Mouse (Mus musculus): Measurements from ENCODE around the gene Cradd. TPM values are rescaled to one million over a fixed set of nuclear protein-coding genes. Genes with fewer than 3 reads are reported as not detected.

The Cradd gene
- polyA plus RNA-seq, 1 experiment from 2014 or later = 16.0 TPM

DNA sequence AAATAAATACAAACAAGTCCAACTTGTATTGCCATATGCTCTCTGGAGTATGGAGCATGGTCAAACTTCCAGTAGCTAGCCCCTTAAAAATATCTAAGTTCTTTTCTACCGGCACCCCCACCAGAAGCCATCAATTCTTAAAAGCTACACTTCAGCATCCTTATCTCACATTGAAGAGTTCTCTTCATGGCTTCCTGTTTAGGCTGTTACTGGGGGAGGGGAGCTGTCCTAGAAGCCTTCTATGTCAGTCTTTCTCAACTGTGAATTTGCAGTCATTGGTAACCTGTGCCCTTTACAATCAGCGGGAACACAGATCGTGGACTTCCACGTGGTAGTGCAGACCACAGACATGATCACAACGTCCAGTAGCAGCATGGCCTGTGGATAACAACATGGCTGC, 31.7 kb downstream of the Cradd start:
- Histone ChIP-seq H3K36me3 (ENCODE audit: control insufficient read depth, insufficient read depth, low read length) (no peaks in the 10 kb centered on the region), H3K27ac (ENCODE audit: low read depth, low read length) (no peak overlapping the region), H3K9ac (ENCODE audit: low read depth, low read length) (no peak overlapping the region), H3K27me3 (ENCODE audit: control insufficient read depth, insufficient read depth, low read length) (no peaks in the 10 kb centered on the region), H3K4me2 (replicated peaks; ENCODE audit: low read depth, low read length) (no peak overlapping the region), H3K9me3 (ENCODE audit: control insufficient read depth, low read length) (no peaks in the 10 kb centered on the region), H3K4me3 (ENCODE audit: low read depth, low read length) (no peak overlapping the region), H3K4me1 (replicated peaks; ENCODE audit: control insufficient read depth, insufficient read depth, low read length) (no peaks in the 10 kb centered on the region)
- DNase-seq (ENCODE audit: low spot score) (no peak), ATAC-seq (ENCODE audit: low FRiP score) (no peak)
- WGBS = 93% methylated on average over 5 of the region's 5 CpGs

- Histone ChIP-seq H3K27me3 (ENCODE audit: control insufficient read depth, insufficient read depth, low read length) (no peaks in the 10 kb centered on the region), H3K9me3 (ENCODE audit: control insufficient read depth, low read length) (no peaks in the 10 kb centered on the region), H3K4me1 (replicated peaks; ENCODE audit: control insufficient read depth, insufficient read depth, low read length) (no peaks in the 10 kb centered on the region), H3K4me3 (ENCODE audit: low read depth, low read length) (no peak overlapping the region), H3K4me2 (replicated peaks; ENCODE audit: low read depth, low read length) (no peak overlapping the region), H3K27ac (ENCODE audit: low read depth, low read length) (no peak overlapping the region), H3K36me3 (ENCODE audit: control insufficient read depth, insufficient read depth, low read length) (no peaks in the 10 kb centered on the region), H3K9ac (ENCODE audit: low read depth, low read length) (no peak overlapping the region)
- ATAC-seq (ENCODE audit: low FRiP score) (no peak), DNase-seq (ENCODE audit: low spot score) (no peak)
- 86% methylated on average over 13 of the region's 13 CpGs for WGBS
Observed at GRCm38 (mm10) chr10:95291133-95291876, 32.6 kb downstream of the Cradd start.

GRCm38 (mm10) chr10:95289819-95290218, 34.1 kb downstream of the Cradd start:
- Histone ChIP-seq H3K4me1 (replicated peaks; ENCODE audit: control insufficient read depth, insufficient read depth, low read length) (no peaks in the 10 kb centered on the region), H3K4me2 (replicated peaks; ENCODE audit: low read depth, low read length) (no peak overlapping the region), H3K9me3 (ENCODE audit: control insufficient read depth, low read length) (no peaks in the 10 kb centered on the region), H3K36me3 (ENCODE audit: control insufficient read depth, insufficient read depth, low read length) (no peaks in the 10 kb centered on the region), H3K4me3 (ENCODE audit: low read depth, low read length) (no peak overlapping the region), H3K9ac (ENCODE audit: low read depth, low read length) (no peak overlapping the region), H3K27me3 (ENCODE audit: control insufficient read depth, insufficient read depth, low read length) (no peaks in the 10 kb centered on the region), H3K27ac (ENCODE audit: low read depth, low read length) (no peak overlapping the region)
- ATAC-seq (ENCODE audit: low FRiP score) (no peak), DNase-seq (ENCODE audit: low spot score) (no peak)
- 84% methylated on average over 8 of the region's 8 CpGs for whole genome bisulfite sequencing

GRCm38 (mm10) chr10:95288206-95288605, 35.7 kb downstream of the Cradd start:
- WGBS = 88% methylated on average over 4 of the region's 4 CpGs
- DNase-seq (ENCODE audit: low spot score) = no peak
- Histone ChIP-seq H3K4me2 (replicated peaks; ENCODE audit: low read depth, low read length) (no peak overlapping the region), H3K27ac (ENCODE audit: low read depth, low read length) (no peak overlapping the region), H3K36me3 (ENCODE audit: control insufficient read depth, insufficient read depth, low read length) (no peaks in the 10 kb centered on the region), H3K27me3 (ENCODE audit: control insufficient read depth, insufficient read depth, low read length) (no peaks in the 10 kb centered on the region), H3K9me3 (ENCODE audit: control insufficient read depth, low read length) (no peaks in the 10 kb centered on the region), H3K4me1 (replicated peaks; ENCODE audit: control insufficient read depth, insufficient read depth, low read length) (no peaks in the 10 kb centered on the region), H3K9ac (ENCODE audit: low read depth, low read length) (no peak overlapping the region), H3K4me3 (ENCODE audit: low read depth, low read length) (no peak overlapping the region)
- no peak for ATAC-seq (ENCODE audit: low FRiP score)

- no peaks in the 10 kb centered on the region for H3K9me3 ChIP-seq (ENCODE audit: control insufficient read depth, low read length)
- no peaks in the 10 kb centered on the region for H3K4me1 ChIP-seq (replicated peaks; ENCODE audit: control insufficient read depth, insufficient read depth, low read length)
Observed at GRCm38 (mm10) chr10:95287351-95287750, 36.6 kb downstream of the Cradd start.

GRCm38 (mm10) chr10:95283434-95283833, 40.5 kb downstream of the Cradd start:
- no peak overlapping the region for H3K4me2 ChIP-seq (replicated peaks; ENCODE audit: low read depth, low read length)
- H3K36me3 ChIP-seq (ENCODE audit: control insufficient read depth, insufficient read depth, low read length) = no peaks in the 10 kb centered on the region
- no peak overlapping the region for H3K9ac ChIP-seq (ENCODE audit: low read depth, low read length)
- no peak overlapping the region for H3K27ac ChIP-seq (ENCODE audit: low read depth, low read length)
- H3K27me3 ChIP-seq (ENCODE audit: control insufficient read depth, insufficient read depth, low read length) = no peaks in the 10 kb centered on the region
- DNase-seq (ENCODE audit: low spot score) (no peak), ATAC-seq (ENCODE audit: low FRiP score) (no peak)
- H3K4me1 ChIP-seq (replicated peaks; ENCODE audit: control insufficient read depth, insufficient read depth, low read length) = no peaks in the 10 kb centered on the region
- no peaks in the 10 kb centered on the region for H3K9me3 ChIP-seq (ENCODE audit: control insufficient read depth, low read length)
- 90% methylated on average over 12 of the region's 12 CpGs for WGBS
- no peak overlapping the region for H3K4me3 ChIP-seq (ENCODE audit: low read depth, low read length)

More at GRCm38 (mm10) chr10:95287351-95287750, 36.6 kb downstream of the Cradd start:
- Histone ChIP-seq H3K4me2 (replicated peaks; ENCODE audit: low read depth, low read length) (no peak overlapping the region), H3K27me3 (ENCODE audit: control insufficient read depth, insufficient read depth, low read length) (no peaks in the 10 kb centered on the region), H3K36me3 (ENCODE audit: control insufficient read depth, insufficient read depth, low read length) (no peaks in the 10 kb centered on the region), H3K9ac (ENCODE audit: low read depth, low read length) (no peak overlapping the region), H3K27ac (ENCODE audit: low read depth, low read length) (no peak overlapping the region), H3K4me3 (ENCODE audit: low read depth, low read length) (no peak overlapping the region)
- ATAC-seq (ENCODE audit: low FRiP score) (no peak), DNase-seq (ENCODE audit: low spot score) (no peak)
- 86% methylated on average over 8 of the region's 8 CpGs for WGBS

- Histone ChIP-seq H3K4me3 (ENCODE audit: low read depth, low read length) (no peak overlapping the region), H3K4me2 (replicated peaks; ENCODE audit: low read depth, low read length) (no peak overlapping the region), H3K9ac (ENCODE audit: low read depth, low read length) (no peak overlapping the region), H3K27me3 (ENCODE audit: control insufficient read depth, insufficient read depth, low read length) (no peaks in the 10 kb centered on the region), H3K27ac (ENCODE audit: low read depth, low read length) (no peak overlapping the region), H3K36me3 (ENCODE audit: control insufficient read depth, insufficient read depth, low read length) (no peaks in the 10 kb centered on the region), H3K9me3 (ENCODE audit: control insufficient read depth, low read length) (no peaks in the 10 kb centered on the region), H3K4me1 (replicated peaks; ENCODE audit: control insufficient read depth, insufficient read depth, low read length) (no peaks in the 10 kb centered on the region)
- 85% methylated on average over 3 of the region's 3 CpGs for WGBS
- DNase-seq (ENCODE audit: low spot score) (no peak), ATAC-seq (ENCODE audit: low FRiP score) (no peak)
Observed at GRCm38 (mm10) chr10:95281996-95282395, 41.9 kb downstream of the Cradd start.

DNA sequence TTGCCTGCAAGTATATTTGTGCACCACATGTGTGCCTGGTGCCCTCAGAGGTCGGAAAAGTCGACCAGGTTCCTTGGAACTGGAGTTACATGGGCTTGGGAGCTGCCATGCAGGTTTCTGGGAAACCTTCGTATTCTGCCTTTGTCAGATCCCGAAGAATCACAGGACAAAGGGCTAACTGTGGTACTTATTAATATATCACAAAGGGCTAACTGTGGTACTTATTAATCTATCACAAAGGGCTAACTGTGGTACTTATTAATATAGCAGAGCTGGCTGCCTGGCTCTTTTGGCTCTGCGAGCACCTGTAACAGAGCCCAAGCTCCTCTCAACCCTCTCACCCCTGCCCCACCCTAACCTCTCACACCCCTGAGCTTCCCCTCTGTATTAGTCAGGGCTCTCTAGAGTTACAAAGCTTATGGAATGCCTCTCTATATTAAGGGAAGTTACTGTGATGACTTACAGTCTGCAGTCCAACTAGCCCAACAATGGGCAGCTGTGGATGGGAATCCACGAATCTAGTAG, 42.4 kb downstream of the Cradd start:
- no peak overlapping the region for H3K9ac ChIP-seq (ENCODE audit: low read depth, low read length)
- ATAC-seq (ENCODE audit: low FRiP score) (no peak), DNase-seq (ENCODE audit: low spot score) (no peak)
- H3K4me3 ChIP-seq (ENCODE audit: low read depth, low read length) = no peak overlapping the region
- no peak overlapping the region for H3K4me2 ChIP-seq (replicated peaks; ENCODE audit: low read depth, low read length)
- H3K9me3 ChIP-seq (ENCODE audit: control insufficient read depth, low read length) = no peaks in the 10 kb centered on the region
- WGBS = 86% methylated on average over 6 of the region's 6 CpGs
- H3K27ac ChIP-seq (ENCODE audit: low read depth, low read length) = no peak overlapping the region
- no peaks in the 10 kb centered on the region for H3K36me3 ChIP-seq (ENCODE audit: control insufficient read depth, insufficient read depth, low read length)
- H3K27me3 ChIP-seq (ENCODE audit: control insufficient read depth, insufficient read depth, low read length) = no peaks in the 10 kb centered on the region
- H3K4me1 ChIP-seq (replicated peaks; ENCODE audit: control insufficient read depth, insufficient read depth, low read length) = no peaks in the 10 kb centered on the region

DNA sequence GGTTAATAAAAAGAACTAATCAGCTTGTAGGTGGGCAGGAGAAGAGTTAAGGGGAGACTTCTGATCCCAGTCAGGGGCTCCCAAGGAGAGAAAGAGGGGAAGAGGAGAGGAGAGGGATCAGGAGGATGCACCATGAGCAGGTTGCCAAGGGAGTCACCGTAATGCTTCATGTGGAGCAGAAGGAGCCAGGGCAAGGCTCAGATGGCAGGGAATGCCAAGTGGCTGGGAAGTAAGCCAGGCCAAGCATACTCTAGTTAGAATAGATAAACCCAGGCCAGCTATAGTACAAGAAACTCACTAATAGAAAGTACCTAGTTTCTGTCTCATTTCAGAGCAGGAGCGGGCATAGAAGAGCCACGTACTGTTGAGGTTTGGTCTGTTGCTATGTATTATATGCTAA, 43.6 kb downstream of the Cradd start:
- Histone ChIP-seq H3K9ac (ENCODE audit: low read depth, low read length) (no peak overlapping the region), H3K4me2 (replicated peaks; ENCODE audit: low read depth, low read length) (no peak overlapping the region), H3K36me3 (ENCODE audit: control insufficient read depth, insufficient read depth, low read length) (no peaks in the 10 kb centered on the region), H3K9me3 (ENCODE audit: control insufficient read depth, low read length) (no peaks in the 10 kb centered on the region), H3K27ac (ENCODE audit: low read depth, low read length) (no peak overlapping the region), H3K4me3 (ENCODE audit: low read depth, low read length) (no peak overlapping the region), H3K4me1 (replicated peaks; ENCODE audit: control insufficient read depth, insufficient read depth, low read length) (no peaks in the 10 kb centered on the region), H3K27me3 (ENCODE audit: control insufficient read depth, insufficient read depth, low read length) (no peaks in the 10 kb centered on the region)
- ATAC-seq (ENCODE audit: low FRiP score) (no peak), DNase-seq (ENCODE audit: low spot score) (no peak)
- WGBS = 95% methylated on average over 3 of the region's 3 CpGs

Measured in hindbrain, embryonic 11.5 days (tissue).